Mouse (Mus musculus): ENCODE data around the gene Prss54.

Prss54 gene

GRCm38 (mm10) chr8:95549871-95550829 is 26.0 kb downstream of the Prss54 start:
- no peak for DNase-seq (ENCODE audit: low spot score)

- no peak for DNase-seq (ENCODE audit: low spot score)
Measured at GRCm38 (mm10) chr8:95547931-95548330, 28.2 kb downstream of the Prss54 start.

GRCm38 (mm10) chr8:95546986-95547385 is 29.2 kb downstream of the Prss54 start:
- DNase-seq (ENCODE audit: low spot score) = no peak

- DNase-seq (ENCODE audit: low spot score) = no peak
Measured at GRCm38 (mm10) chr8:95545815-95546214, 30.3 kb downstream of the Prss54 start.

- DNase-seq (ENCODE audit: low spot score) = no peak
Measured at GRCm38 (mm10) chr8:95543065-95543464, 33.1 kb downstream of the Prss54 start.

GRCm38 (mm10) chr8:95542191-95542590 is 33.9 kb downstream of the Prss54 start:
- DNase-seq (ENCODE audit: low spot score) = no peak

- no peak for DNase-seq (ENCODE audit: low spot score)
Measured at GRCm38 (mm10) chr8:95539487-95539886, 36.7 kb downstream of the Prss54 start.

- DNase-seq (ENCODE audit: low spot score) = peak; percentile 46
Measured at GRCm38 (mm10) chr8:95533584-95534387, 42.4 kb downstream of the Prss54 start, which contains the start of gene Ccdc113. Ccdc113 (plus strand) TSS chr8:95534085.

GRCm38 (mm10) chr8:95532206-95532605 is 43.9 kb downstream of the Prss54 start:
- DNase-seq (ENCODE audit: low spot score) = no peak

GRCm38 (mm10) chr8:95528750-95529310 is 47.3 kb downstream of the Prss54 start:
- DNase-seq (ENCODE audit: low spot score) = no peak

- DNase-seq (ENCODE audit: low spot score) = no peak
Measured at GRCm38 (mm10) chr8:95528194-95528593, 47.9 kb downstream of the Prss54 start.

GRCm38 (mm10) chr8:95523991-95524390 is 52.1 kb downstream of the Prss54 start:
- DNase-seq (ENCODE audit: low spot score) = no peak

GRCm38 (mm10) chr8:95516928-95517327 is 59.2 kb downstream of the Prss54 start:
- no peak for DNase-seq (ENCODE audit: low spot score)

GRCm38 (mm10) chr8:95513219-95513618 is 62.9 kb downstream of the Prss54 start:
- no peak for DNase-seq (ENCODE audit: low spot score)

- DNase-seq (ENCODE audit: low spot score) = peak; percentile 28
Measured at GRCm38 (mm10) chr8:95512257-95512656, 63.9 kb downstream of the Prss54 start.
